In genomic region chr10:88524016-88524415, GRCm38 (mm10) we compare ENCODE assay signal across 27 mouse cellular contexts. TPM values are rescaled to one million over a fixed set of nuclear protein-coding genes. Genes with fewer than 3 reads are reported as not detected.
DNase-seq lines count a peak whose midpoint lies in the region; ATAC-seq and TF ChIP-seq lines count a peak whose summit lies in the region.
"Had no signal": no experiment of that assay in that cellular context is flagged by ENCODE, and none has a peak within 500 bp of the region (broad histone marks: within the 10 kb centered on the region; RNA-seq: fewer than 3 reads in every experiment).

No protein-coding gene starts in this region.

- no peaks in the 10 kb centered on the region for H3K36me3 ChIP-seq in intestine, postnatal 0 days (ENCODE audit: control insufficient read depth, insufficient read depth)
- no peaks in the 10 kb centered on the region for H3K36me3 ChIP-seq in intestine, embryonic 15.5 days
- H3K36me3 ChIP-seq in midbrain, embryonic 14.5 days (ENCODE audit: control insufficient read depth, insufficient read depth, low read length) = no peaks in the 10 kb centered on the region
- H3K36me3 ChIP-seq: embryonic facial prominence, embryonic 15.5 days; forebrain, embryonic 10.5 days; forebrain, embryonic 15.5 days; heart, embryonic 10.5 days; hindbrain, embryonic 12.5 days had no signal

- no peak overlapping the region for H3K9ac ChIP-seq in intestine, postnatal 0 days (ENCODE audit: low read depth, low read length)
- no peak overlapping the region for H3K9ac ChIP-seq in intestine, embryonic 15.5 days
- H3K9ac ChIP-seq in midbrain, embryonic 14.5 days (replicated peaks; ENCODE audit: low read length) = no peak overlapping the region
- H3K9ac ChIP-seq: embryonic facial prominence, embryonic 15.5 days; forebrain, embryonic 15.5 days; hindbrain, embryonic 12.5 days had no signal

- peak overlapping the region; percentile 66 for H3K27ac ChIP-seq in intestine, postnatal 0 days (ENCODE audit: low read depth, low read length)
- no peak overlapping the region for H3K27ac ChIP-seq in intestine, embryonic 15.5 days
- H3K27ac ChIP-seq in midbrain, embryonic 14.5 days (replicated peaks; ENCODE audit: low read depth, low read length) = no peak overlapping the region
- H3K27ac ChIP-seq: embryonic facial prominence, embryonic 15.5 days; forebrain, embryonic 10.5 days; forebrain, embryonic 15.5 days; heart, embryonic 10.5 days; hindbrain, embryonic 12.5 days had no signal

- 61% methylated on average over 2 of the region's 2 CpGs for WGBS in intestine, postnatal 0 days
- 71% methylated on average over 2 of the region's 2 CpGs for WGBS in intestine, embryonic 15.5 days
- WGBS in midbrain, embryonic 14.5 days = 84% methylated on average over 2 of the region's 2 CpGs

- H3K27me3 ChIP-seq in intestine, postnatal 0 days (replicated peaks; ENCODE audit: control insufficient read depth, insufficient read depth, low read length) = no peaks in the 10 kb centered on the region
- H3K27me3 ChIP-seq in intestine, embryonic 15.5 days (replicated peaks) = no peaks in the 10 kb centered on the region
- H3K27me3 ChIP-seq in midbrain, embryonic 14.5 days (ENCODE audit: control insufficient read depth, insufficient read depth, low read length) = no peaks in the 10 kb centered on the region
- H3K27me3 ChIP-seq: CH12.LX; embryonic facial prominence, embryonic 15.5 days; forebrain, embryonic 15.5 days; hindbrain, embryonic 12.5 days had no signal

- H3K4me3 ChIP-seq in intestine, postnatal 0 days (ENCODE audit: low read depth, low read length) = no peak overlapping the region
- no peak overlapping the region for H3K4me3 ChIP-seq in intestine, embryonic 15.5 days (replicated peaks)
- no peak overlapping the region for H3K4me3 ChIP-seq in midbrain, embryonic 14.5 days (replicated peaks; ENCODE audit: low read depth, low read length)
- H3K4me3 ChIP-seq: embryonic facial prominence, embryonic 15.5 days; erythroblast, embryonic 14.5 days; forebrain, embryonic 10.5 days; forebrain, embryonic 15.5 days; heart, embryonic 10.5 days; hindbrain, embryonic 12.5 days had no signal

- no peaks in the 10 kb centered on the region for H3K4me1 ChIP-seq in intestine, postnatal 0 days (replicated peaks; ENCODE audit: control insufficient read depth, insufficient read depth, low read length)
- H3K4me1 ChIP-seq in intestine, embryonic 15.5 days (replicated peaks) = no peaks in the 10 kb centered on the region
- no peaks in the 10 kb centered on the region for H3K4me1 ChIP-seq in midbrain, embryonic 14.5 days (ENCODE audit: control insufficient read depth, insufficient read depth, low read length)
- H3K4me1 ChIP-seq: embryonic facial prominence, embryonic 15.5 days; forebrain, embryonic 10.5 days; forebrain, embryonic 15.5 days; heart, embryonic 10.5 days; hindbrain, embryonic 12.5 days had no signal

- no peak for ATAC-seq in intestine, postnatal 0 days
- ATAC-seq in intestine, embryonic 15.5 days = no peak
- ATAC-seq in midbrain, embryonic 14.5 days (ENCODE audit: low FRiP score, low TSS enrichment) = no peak
- ATAC-seq in cerebellum, adult (ENCODE audit: insufficient number of reproducible peaks, low FRiP score, low TSS enrichment) = no peak
- ATAC-seq: activated CD4-positive, CD25-positive, alpha-beta regulatory T cell, adult 4 months; forebrain, embryonic 15.5 days; hindbrain, embryonic 16.5 days; Patski had no signal

- H3K4me2 ChIP-seq in intestine, postnatal 0 days (replicated peaks; ENCODE audit: low read depth) = no peak overlapping the region
- H3K4me2 ChIP-seq in intestine, embryonic 15.5 days (replicated peaks) = no peak overlapping the region
- H3K4me2 ChIP-seq in midbrain, embryonic 14.5 days (ENCODE audit: low read length) = no peak overlapping the region
- H3K4me2 ChIP-seq: embryonic facial prominence, embryonic 15.5 days; forebrain, embryonic 15.5 days; hindbrain, embryonic 12.5 days had no signal

- DNase-seq in right cerebral cortex, adult 18-20 months = peak; percentile 19
- DNase-seq in right cerebral cortex, postnatal 14 days = no peak
- peak; percentile 63 for DNase-seq in brain, adult 2 months (ENCODE audit: low read depth, low spot score)
- peak; percentile 38 to 42 for DNase-seq in layer of hippocampus, adult 8-10 months (ENCODE audit: low spot score in 2 of 2)
- no peak for DNase-seq in midbrain, embryonic 14.5 days
- DNase-seq: adrenal gland, postnatal 14 days; cerebellum, adult 11 months; cerebellum, adult 8-10 months; cerebellum, postnatal 14 days; embryo, embryonic 11 days; gastrocnemius, postnatal 36 days; heart, adult 18-20 months; heart, postnatal 10 days; heart, postnatal 4 days had no signal

- no peaks in the 10 kb centered on the region for H3K9me3 ChIP-seq in intestine, postnatal 0 days (ENCODE audit: control insufficient read depth)
- H3K9me3 ChIP-seq in intestine, embryonic 15.5 days = no peaks in the 10 kb centered on the region
- no peaks in the 10 kb centered on the region for H3K9me3 ChIP-seq in midbrain, embryonic 14.5 days (ENCODE audit: control insufficient read depth, low read length)
- H3K9me3 ChIP-seq: embryonic facial prominence, embryonic 15.5 days; forebrain, embryonic 10.5 days; forebrain, embryonic 15.5 days; heart, embryonic 10.5 days; hindbrain, embryonic 12.5 days had no signal

- TF ChIP-seq CTCF in intestine, postnatal 0 days (IDR thresholded peaks at IDR 0.05; ENCODE audit: low read depth) = no peak

RNA-seq across cellular contexts. Expression of gene Chpt1, which starts 20.1 kb away (rescaled TPM):
- polyA plus RNA-seq in intestine, postnatal 0 days (2015; fragmentation: Nextera tagmentation; extraction: Ambion mirVana) = 631 and 770 TPM in 2 replicates
- polyA plus RNA-seq in intestine, embryonic 15.5 days (2015; fragmentation: Nextera tagmentation; extraction: Ambion mirVana) = 219 and 229 TPM in 2 replicates
- total RNA-seq in layer of hippocampus, adult 8-10 months (2022) = 10 to 100 TPM; 43.7 to 52.5 (median 46.0) TPM
- polyA plus RNA-seq in midbrain, embryonic 14.5 days (2014; fragmentation: Nextera tagmentation; extraction: Ambion mirVana) = 8.5 and 8.7 TPM in 2 replicates

Comparison
In these comparisons a context has a peak if more than half of its experiments do, and no peak if none do; other contexts are left out.
1. DNase-seq: peak in right cerebral cortex, adult 18-20 months (single experiment), brain, adult 2 months (single experiment) and layer of hippocampus, adult 8-10 months (2 of 2); none in right cerebral cortex, postnatal 14 days (single experiment) and midbrain, embryonic 14.5 days (single experiment).
2. RNA of gene Chpt1, which starts 20.1 kb away (polyA plus RNA-seq): 631 to 770 TPM in intestine, postnatal 0 days and 219 to 229 TPM in intestine, embryonic 15.5 days; 8.5 to 8.7 TPM in midbrain, embryonic 14.5 days; every median in the first group is over 10 times any median in the second.